21 mouse cellular contexts compared by ENCODE assay signal in the genomic region with DNA sequence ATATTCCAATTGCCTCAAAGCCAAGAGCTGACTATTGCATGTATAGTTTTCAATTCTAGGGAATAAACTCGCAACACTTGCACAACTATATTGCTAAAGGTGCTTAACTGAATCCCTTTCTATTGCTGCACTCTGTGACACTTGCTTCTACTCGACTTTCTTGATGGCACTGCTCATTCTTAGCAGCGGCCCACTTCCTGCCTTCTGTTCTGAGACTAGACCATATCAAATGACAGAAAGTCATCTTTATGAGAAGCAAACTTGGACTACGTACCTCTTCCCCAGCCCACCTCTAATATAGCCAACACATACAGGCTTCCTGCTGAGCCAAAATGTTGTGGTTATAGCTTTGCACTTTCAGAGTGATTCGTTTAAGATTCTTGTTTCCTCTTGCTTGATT. TPM values are rescaled to one million over a fixed set of nuclear protein-coding genes. Genes with fewer than 3 reads are reported as not detected.
DNase-seq lines count a peak whose midpoint lies in the region; ATAC-seq lines count a peak whose summit lies in the region.
"Had no signal": no experiment of that assay in that cellular context is flagged by ENCODE, and none has a peak within 500 bp of the region (broad histone marks: within the 10 kb centered on the region; RNA-seq: fewer than 3 reads in every experiment).

No protein-coding gene starts in this region.

- no peak overlapping the region for H3K4me2 ChIP-seq in heart, embryonic 11.5 days
- H3K4me2 ChIP-seq: forebrain, embryonic 15.5 days; hindbrain, embryonic 15.5 days; neural tube, embryonic 13.5 days had no signal

- peaks cover 8% of the 10 kb centered on the region for H3K4me1 ChIP-seq in heart, embryonic 11.5 days (ENCODE audit: control insufficient read depth, insufficient read depth, low read length)

- peak; percentile 74 for DNase-seq in CD4-positive helper T cell, adult 2 months (ENCODE audit: low read depth, low spot score)
- DNase-seq in CD8-positive naive resting alpha-beta T cell, adult 2 months (ENCODE audit: low read depth in 2 of 2, low spot score in 2 of 2): peak; percentile 59 to 60
- peak; percentile 57 for DNase-seq in thymus, postnatal 0 days (ENCODE audit: low spot score)
- no peak for DNase-seq in right cerebral cortex, adult 18-20 months
- DNase-seq in cerebellum, postnatal 36 days: no peak
- DNase-seq: adrenal gland, adult 8-10 months; cerebellum, adult 8-10 months; embryo, embryonic 11 days; heart, adult 2 months; kidney, adult 18-20 months; kidney, postnatal 25 days; lung, adult 18-20 months; lung, postnatal 4 days; midbrain, embryonic 14.5 days; spleen, adult 18-20 months had no signal

- H3K4me3 ChIP-seq in heart, embryonic 11.5 days (ENCODE audit: low read depth, low read length): no peak overlapping the region
- H3K4me3 ChIP-seq: forebrain, embryonic 15.5 days; heart, adult 2 months; hindbrain, embryonic 15.5 days; neural tube, embryonic 13.5 days had no signal

- no peaks in the 10 kb centered on the region for H3K36me3 ChIP-seq in heart, embryonic 11.5 days (ENCODE audit: control insufficient read depth, insufficient read depth, low read length)
- H3K36me3 ChIP-seq: forebrain, embryonic 15.5 days; hindbrain, embryonic 15.5 days; neural tube, embryonic 13.5 days had no signal

- no peaks in the 10 kb centered on the region for H3K9me3 ChIP-seq in heart, embryonic 11.5 days (replicated peaks; ENCODE audit: control insufficient read depth, low read length)
- H3K9me3 ChIP-seq: forebrain, embryonic 15.5 days; hindbrain, embryonic 15.5 days; neural tube, embryonic 13.5 days had no signal

- peak; percentile 68 for ATAC-seq in inflammation-experienced regulatory T-cells, adult 6 months
- no peak for ATAC-seq in heart, embryonic 11.5 days (replicated peaks; ENCODE audit: insufficient number of reproducible peaks, low FRiP score, low TSS enrichment)
- ATAC-seq: forebrain, embryonic 15.5 days had no signal

- no peak overlapping the region for H3K9ac ChIP-seq in heart, embryonic 11.5 days (ENCODE audit: low read depth, low read length)
- H3K9ac ChIP-seq: forebrain, embryonic 15.5 days; hindbrain, embryonic 15.5 days; neural tube, embryonic 13.5 days had no signal

- 82% methylated on average over 5 of the region's 5 CpGs for WGBS in heart, embryonic 11.5 days (ENCODE audit: insufficient replicate concordance)

- H3K27me3 ChIP-seq in heart, embryonic 11.5 days (ENCODE audit: control insufficient read depth, insufficient read depth, low read length): no peaks in the 10 kb centered on the region
- H3K27me3 ChIP-seq: forebrain, embryonic 15.5 days; hindbrain, embryonic 15.5 days; neural tube, embryonic 13.5 days had no signal

- no peak overlapping the region for H3K27ac ChIP-seq in heart, embryonic 11.5 days (ENCODE audit: low read depth, low read length)
- H3K27ac ChIP-seq: forebrain, embryonic 15.5 days; heart, adult 2 months; hindbrain, embryonic 15.5 days; neural tube, embryonic 13.5 days; stomach, postnatal 0 days had no signal

RNA-seq across cellular contexts. Expression of a gene that starts 23.6 kb away (rescaled TPM):
- 100 to 1,000 TPM; 763 to 996 (median 829) TPM for polyA plus RNA-seq in inflammation-experienced regulatory T-cells, adult 6 months (2017; shearing (Covaris generic))
- polyA plus RNA-seq in thymus, postnatal 0 days (2015; fragmentation: Nextera tagmentation; extraction: Ambion mirVana): 224 and 235 TPM in 2 replicates
- polyA plus RNA-seq in heart, embryonic 11.5 days (2014; fragmentation: Nextera tagmentation; extraction: Ambion mirVana): 76.6 and 101 TPM in 2 replicates

Comparison
In these comparisons a context has a peak if more than half of its experiments do, and no peak if none do; other contexts are left out.
1. DNase-seq: peak in CD4-positive helper T cell, adult 2 months (single experiment), CD8-positive naive resting alpha-beta T cell, adult 2 months (2 of 2) and thymus, postnatal 0 days (single experiment); none in right cerebral cortex, adult 18-20 months (single experiment) and cerebellum, postnatal 36 days (0 of 2).